Mouse (Mus musculus) stomach, postnatal 0 days (tissue): ENCODE results near the gene Jmjd7.

Experiments used
- CTCF ChIP-seq: IDR thresholded peaks from 2 replicates; pipeline ENCODE4 v1.5.1; 2016; ENCODE audit warnings: antibody characterized with exemption, low read depth, mild to moderate bottlenecking, moderate library complexity
- EP300 ChIP-seq: optimal IDR thresholded peaks from 2 replicates; pipeline ENCODE3; 2016; ENCODE audit warnings: antibody characterized with exemption

DNA sequence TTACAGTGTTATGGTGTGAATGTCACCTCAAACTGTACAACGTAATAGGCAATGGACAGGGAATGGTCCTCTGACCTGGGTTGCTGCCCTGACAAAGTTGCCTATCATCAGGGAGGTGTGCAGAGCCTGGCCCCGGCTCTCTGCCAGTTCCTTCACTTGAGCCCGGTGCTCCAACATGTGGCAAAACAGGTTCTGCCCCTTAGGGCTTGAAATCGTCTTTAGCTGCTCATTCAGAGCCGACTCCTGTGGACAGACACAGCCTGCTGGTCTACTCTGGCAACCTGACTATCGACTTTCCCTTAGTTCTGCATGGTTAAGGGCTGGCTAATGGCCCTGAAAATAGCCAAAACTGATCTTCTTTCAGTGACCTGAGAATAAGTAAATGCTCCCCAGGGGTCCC, 32.9 kb downstream of the Jmjd7 start:
- TF ChIP-seq CTCF (peak; percentile 22; the same call in 1 of the 2 replicates), EP300 (no peak)
